Mouse (Mus musculus) CH12.LX (cell line): ENCODE measurements around the gene Slc25a18. TPM values are rescaled to one million over a fixed set of nuclear protein-coding genes. Genes with fewer than 3 reads are reported as not detected.
A peak's percentile ranks its signal among the peaks of the same experiment; 100 is the strongest.

Source experiments
- DNase-seq: peaks from one replicate; pipeline ENCODE4 v3.0.0-alpha.2; 2013; ENCODE audit errors: extremely low read depth
- H3K27ac ChIP-seq: 2 replicates; pipeline ENCODE4 v1.5.1; 2012; ENCODE audit warnings: low read depth, mild to moderate bottlenecking, control low read depth, moderate library complexity; ENCODE audit not compliant: insufficient read depth
- H3K27me3 ChIP-seq: replicated peaks from 2 replicates; pipeline ENCODE3; 2012; ENCODE audit warnings: inconsistent platforms
- H3K36me3 ChIP-seq, 2 experiments: replicated peaks in 1 of 2; 2 replicates each; pipeline versions ENCODE3 to v1.6.1; 2012; ENCODE audit warnings: inconsistent platforms in 1 of 2, low read length in 1 of 2, mild to moderate bottlenecking in 1 of 2, mixed read lengths in 1 of 2, moderate library complexity in 1 of 2; ENCODE audit not compliant: control insufficient read depth in 1 of 2, insufficient read depth in 1 of 2
- H3K4me1 ChIP-seq, 2 experiments: 2 replicates each; pipeline ENCODE4 v1.6.1; 2012; ENCODE audit warnings: inconsistent platforms in 1 of 2, moderate library complexity in 1 of 2; ENCODE audit not compliant: insufficient read depth in 2 of 2, control insufficient read depth in 1 of 2
- H3K4me2 ChIP-seq: 2 replicates; pipeline ENCODE4 v1.6.1; 2012; ENCODE audit warnings: low read depth, mild to moderate bottlenecking, control low read depth; ENCODE audit not compliant: poor library complexity, insufficient read depth, severe bottlenecking
- H3K4me3 ChIP-seq, 3 experiments: fragments of 150-350 bp in 1 of 3; sonication (generic) in 1 of 3; replicated peaks in 1 of 3; 2 replicates each; pipeline versions ENCODE3 to v1.5.1; 2011 to 2012; ENCODE audit warnings: low read depth in 2 of 3, low read length in 2 of 3, mild to moderate bottlenecking in 2 of 3, moderate library complexity in 2 of 3, control low read depth in 1 of 3, improper control_type of control experiment in 1 of 3, inconsistent platforms in 1 of 3, mixed read lengths in 1 of 3; ENCODE audit not compliant: poor library complexity in 1 of 3
- H3K79me2 ChIP-seq: replicated peaks from 2 replicates; pipeline ENCODE4 v1.6.1; 2012; ENCODE audit warnings: mild to moderate bottlenecking, moderate library complexity; ENCODE audit not compliant: control insufficient read depth, poor library complexity, insufficient read depth, severe bottlenecking; ENCODE audit errors: extremely low read depth
- H3K9ac ChIP-seq: 2 replicates; pipeline ENCODE4 v1.6.1; 2012; ENCODE audit warnings: low read depth, mild to moderate bottlenecking, control low read depth, moderate library complexity; ENCODE audit not compliant: insufficient read depth
- H3K9me3 ChIP-seq: replicated peaks from 2 replicates; pipeline ENCODE3; 2012; ENCODE audit warnings: low read length, inconsistent platforms, mixed read lengths
- BHLHE40 ChIP-seq: IDR thresholded peaks from 2 replicates; pipeline ENCODE4 v1.6.1; 2011; ENCODE audit warnings: mild to moderate bottlenecking, low read depth, low read length, improper control_type of control experiment
- CHD1 ChIP-seq: IDR thresholded peaks from 2 replicates; pipeline ENCODE4 v1.6.1; 2012; ENCODE audit warnings: low read depth, low read length, improper control_type of control experiment, inconsistent platforms
- ETS1 ChIP-seq: conservative IDR thresholded peaks from 2 replicates; pipeline ENCODE4 v1.6.1; 2012; ENCODE audit warnings: low read depth, mild to moderate bottlenecking, inconsistent platforms, low read length, improper control_type of control experiment, moderate library complexity
- HCFC1 ChIP-seq: IDR thresholded peaks from 2 replicates; pipeline ENCODE4 v1.6.1; 2012; ENCODE audit warnings: low read depth, mild to moderate bottlenecking, inconsistent platforms, low read length, improper control_type of control experiment
- JUND ChIP-seq: conservative IDR thresholded peaks from 2 replicates; pipeline ENCODE4 v1.6.1; 2011; ENCODE audit warnings: low read depth, low read length, improper control_type of control experiment
- MAFK ChIP-seq: IDR thresholded peaks from 2 replicates; pipeline ENCODE4 v1.6.1; 2011; ENCODE audit warnings: low read length, improper control_type of control experiment; ENCODE audit not compliant: insufficient replicate concordance
- MAX ChIP-seq: IDR thresholded peaks from 2 replicates; pipeline ENCODE4 v1.6.1; 2011; ENCODE audit warnings: low read length, improper control_type of control experiment
- MAZ ChIP-seq: IDR thresholded peaks from 2 replicates; pipeline ENCODE4 v1.6.1; 2012; ENCODE audit warnings: low read depth, mild to moderate bottlenecking, inconsistent platforms, low read length, improper control_type of control experiment, moderate library complexity
- MEF2A ChIP-seq: IDR thresholded peaks from 2 replicates; pipeline ENCODE4 v1.6.1; 2014; ENCODE audit warnings: low read depth, mild to moderate bottlenecking, inconsistent platforms, low read length, improper control_type of control experiment, borderline replicate concordance
- MYC ChIP-seq: IDR thresholded peaks from 2 replicates; pipeline ENCODE4 v1.6.1; 2011; ENCODE audit warnings: low read depth, mild to moderate bottlenecking, improper control_type of control experiment, low read length
- NELFE ChIP-seq: IDR thresholded peaks from 2 replicates; pipeline ENCODE4 v1.6.1; 2011; ENCODE audit warnings: low read depth, low read length, improper control_type of control experiment
- PAX5 ChIP-seq: IDR thresholded peaks from 2 replicates; pipeline ENCODE4 v1.6.1; 2012; ENCODE audit warnings: low read length, inconsistent platforms, mixed read lengths
- POLR2AphosphoS2 ChIP-seq: IDR thresholded peaks from 2 replicates; pipeline ENCODE4 v1.6.1; 2011; ENCODE audit warnings: low read depth, low read length, improper control_type of control experiment
- RAD21 ChIP-seq: IDR thresholded peaks from 2 replicates; pipeline ENCODE4 v1.6.1; 2011; ENCODE audit warnings: low read depth, mild to moderate bottlenecking, low read length, improper control_type of control experiment, moderate library complexity
- RCOR1 ChIP-seq: conservative IDR thresholded peaks from 2 replicates; pipeline ENCODE4 v1.6.1; 2012; ENCODE audit warnings: low read depth, mild to moderate bottlenecking, inconsistent platforms, low read length, improper control_type of control experiment
- SIN3A ChIP-seq: IDR thresholded peaks from 2 replicates; pipeline ENCODE4 v1.6.1; 2012; ENCODE audit warnings: low read length, improper control_type of control experiment, inconsistent platforms
- UBTF ChIP-seq: IDR thresholded peaks from 2 replicates; pipeline ENCODE4 v1.6.1; 2012; ENCODE audit warnings: low read depth, mild to moderate bottlenecking, inconsistent platforms, low read length, improper control_type of control experiment, moderate library complexity
- USF1 ChIP-seq: IDR thresholded peaks from 2 replicates; pipeline ENCODE4 v1.6.1; 2014; ENCODE audit warnings: low read depth, mild to moderate bottlenecking, inconsistent platforms, low read length, improper control_type of control experiment
- USF2 ChIP-seq: conservative IDR thresholded peaks from 2 replicates; pipeline ENCODE4 v1.6.1; 2011; ENCODE audit warnings: low read depth, low read length, improper control_type of control experiment
- ZMIZ1 ChIP-seq: IDR thresholded peaks from 2 replicates; pipeline ENCODE4 v1.6.1; 2012; ENCODE audit warnings: low read depth, mild to moderate bottlenecking, inconsistent platforms, low read length, improper control_type of control experiment
- ZNF384 ChIP-seq: IDR thresholded peaks from 2 replicates; pipeline ENCODE4 v1.6.1; 2012; ENCODE audit warnings: low read depth, low read length, improper control_type of control experiment, inconsistent platforms
- dilution Hi-C: fragments of 300-500 bp; cut with MboI; formaldehyde crosslinking; loops from 2 replicates; pipeline ENCODE4 v1.14.3; 2020; ENCODE audit warnings: low sequenced_read_pairs; ENCODE audit not compliant: extremely low pct_unique_long_range_greater_than_20kb, extremely low pct_ligation_motif_present
- in situ Hi-C: fragments of 300-500 bp; cut with MboI; formaldehyde crosslinking; loops from 3 replicates; pipeline ENCODE4 v1.14.3; 2019; ENCODE audit warnings: low sequenced_read_pairs, low pct_ligation_motif_present, low pct_unique_long_range_greater_than_20kb, mixed read lengths
- polyA plus RNA-seq: library from polyadenylated mRNA; unstranded; fragments of >175 nt; gene quantifications from 2 replicates; pipeline ENCODE4 v1.2.1, GENCODE M21; 2012; ENCODE audit warnings: low read depth; ENCODE audit not compliant: insufficient read length
- total RNA-seq, 2 experiments: library from RNA; depleted of rRNA; stranded (reverse); fragments of 300-350 nt in 1 of 2; fragments of >200 nt in 1 of 2; gene quantifications; 2 replicates each; pipeline ENCODE4 v1.2.3; 2012 to 2014

Slc25a18 gene
- total and polyA plus RNA-seq, 3 experiments: 0.08 to 0.51 (median 0.19) TPM

- dilution Hi-C loops (no loop called here), in situ Hi-C loops (no loop called here)
- TF ChIP-seq HCFC1 (no peak), RAD21 (no peak), MYC (no peak), MAZ (no peak), ZNF384 (0 out of 2 replicates have a peak, but pooled peaks have one; percentile 24)
Measured at GRCm38 (mm10) chr6:120782948-120783347, 9.6 kb downstream of the Slc25a18 start.

GRCm38 (mm10) chr6:120784351-120784750 lies 11.0 kb downstream of the Slc25a18 start:
- H3K4me3 ChIP-seq: no peak overlapping the region
- peaks cover 0 to 10% of the 10 kb centered on the region in 2 experiments; a peak in 2 of 4 replicates for H3K4me1 ChIP-seq
- DNase-seq: no peak
- H3K4me2 ChIP-seq: no peak overlapping the region
- no peaks in the 10 kb centered on the region for H3K9me3 ChIP-seq
- dilution Hi-C loops: no loop called here
- no peak for TF ChIP-seq POLR2AphosphoS2
- TF ChIP-seq ETS1: no peak
- TF ChIP-seq PAX5: no peak
- TF ChIP-seq RCOR1: no peak
- TF ChIP-seq BHLHE40: no peak
- no peak for TF ChIP-seq UBTF
- TF ChIP-seq ZNF384: no peak
- no peak for TF ChIP-seq JUND
- H3K36me3 ChIP-seq: peaks cover 4 to 26% of the 10 kb centered on the region in 2 experiments
- no peaks in the 10 kb centered on the region for H3K27me3 ChIP-seq
- in situ Hi-C loops: no loop called here
- H3K27ac ChIP-seq: no peak overlapping the region
- no peaks in the 10 kb centered on the region for H3K79me2 ChIP-seq
- H3K9ac ChIP-seq: no peak overlapping the region

More at GRCm38 (mm10) chr6:120782948-120783347, 9.6 kb downstream of the Slc25a18 start:
- DNase-seq: no peak
- H3K27ac ChIP-seq: no peak overlapping the region
- H3K4me2 ChIP-seq: no peak overlapping the region
- H3K36me3 ChIP-seq: peaks cover 0 to 17% of the 10 kb centered on the region in 2 experiments
- no peak overlapping the region for H3K9ac ChIP-seq
- H3K27me3 ChIP-seq: no peaks in the 10 kb centered on the region
- H3K79me2 ChIP-seq: no peaks in the 10 kb centered on the region
- H3K9me3 ChIP-seq: no peaks in the 10 kb centered on the region
- H3K4me3 ChIP-seq: no peak overlapping the region
- peaks cover 0 to 10% of the 10 kb centered on the region in 2 experiments; a peak in 2 of 4 replicates for H3K4me1 ChIP-seq

DNA sequence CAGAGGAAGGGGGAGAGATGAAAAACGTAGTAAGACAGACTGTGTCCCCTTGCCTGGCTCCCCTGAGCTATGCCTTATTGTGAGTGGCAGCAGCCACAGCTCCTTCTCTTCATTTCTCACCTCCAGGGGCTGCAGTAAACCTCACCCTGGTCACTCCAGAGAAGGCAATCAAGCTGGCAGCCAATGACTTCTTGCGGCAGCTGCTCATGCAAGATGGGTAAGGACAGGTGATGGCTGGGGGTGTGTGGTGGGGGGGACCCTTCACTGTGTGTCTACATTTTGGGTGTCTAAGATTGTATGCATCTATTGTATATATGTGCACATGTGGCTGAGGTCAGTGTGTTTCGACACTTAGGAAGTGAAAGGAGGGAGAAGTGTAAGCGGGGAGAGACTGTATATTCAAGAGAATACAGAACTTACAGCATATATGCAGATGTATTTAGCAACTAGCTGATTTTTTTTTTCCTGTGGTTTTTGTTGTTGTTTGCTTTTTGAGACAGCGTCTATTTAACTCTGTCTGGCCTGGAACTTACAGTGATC lies 14.8 kb downstream of the Slc25a18 start:
- no peak overlapping the region for H3K4me3 ChIP-seq
- no peak for DNase-seq
- H3K9me3 ChIP-seq: no peaks in the 10 kb centered on the region
- dilution Hi-C loops: no loop called here
- in situ Hi-C loops: no loop called here
- peaks cover 26 to 48% of the 10 kb centered on the region in 2 experiments for H3K36me3 ChIP-seq
- H3K4me1 ChIP-seq: peaks cover 9 to 35% of the 10 kb centered on the region in 2 experiments; a peak in 3 of 4 replicates
- TF ChIP-seq ZMIZ1 (no peak), ZNF384 (no peak), SIN3A (no peak), ETS1 (no peak), HCFC1 (no peak), MAX (no peak), MEF2A (no peak), BHLHE40 (no peak), POLR2AphosphoS2 (no peak), USF2 (no peak), CHD1 (no peak), MAFK (no peak), USF1 (no peak), NELFE (no peak)
- no peak overlapping the region for H3K27ac ChIP-seq
- no peaks in the 10 kb centered on the region for H3K79me2 ChIP-seq
- no peak overlapping the region for H3K4me2 ChIP-seq
- H3K9ac ChIP-seq: no peak overlapping the region
- H3K27me3 ChIP-seq: no peaks in the 10 kb centered on the region
